ENCODE assay signal across 29 mouse cellular contexts in genomic region chr2:165543670-165544016, GRCm38 (mm10). TPM values are rescaled to one million over a fixed set of nuclear protein-coding genes. Genes with fewer than 3 reads are reported as not detected.
DNase-seq lines count a peak whose midpoint lies in the region; ATAC-seq and TF ChIP-seq lines count a peak whose summit lies in the region.
"Had no signal": no experiment of that assay in that cellular context is flagged by ENCODE, and none has a peak within 500 bp of the region (broad histone marks: within the 10 kb centered on the region; RNA-seq: fewer than 3 reads in every experiment).

No protein-coding gene starts in this region.

- no peak overlapping the region for H3K4me2 ChIP-seq in hindbrain, embryonic 14.5 days (replicated peaks)
- H3K4me2 ChIP-seq in hindbrain, embryonic 12.5 days (replicated peaks), result no peak overlapping the region
- H3K4me2 ChIP-seq in forebrain, embryonic 12.5 days, result 0 out of 2 replicates have a peak overlapping the region, but pooled peaks have one; percentile 15
- peak overlapping the region; percentile 14; the same call in 1 of the 2 replicates for H3K4me2 ChIP-seq in forebrain, postnatal 0 days (ENCODE audit: low read depth)
- H3K4me2 ChIP-seq: embryonic facial prominence, embryonic 15.5 days; heart, embryonic 11.5 days; limb, embryonic 12.5 days; liver, embryonic 15.5 days; lung, embryonic 14.5 days; midbrain, embryonic 12.5 days had no signal

- H3K27me3 ChIP-seq in hindbrain, embryonic 14.5 days (ENCODE audit: control insufficient read depth, insufficient read depth, low read length), result no peaks in the 10 kb centered on the region
- peaks cover 3% of the 10 kb centered on the region; the same call in 1 of the 2 replicates for H3K27me3 ChIP-seq in hindbrain, embryonic 12.5 days
- peaks cover 18% of the 10 kb centered on the region for H3K27me3 ChIP-seq in embryonic facial prominence, embryonic 10.5 days (replicated peaks; ENCODE audit: low read depth, poor library complexity, severe bottlenecking)
- peaks cover 7% of the 10 kb centered on the region; the same call in 1 of the 2 replicates for H3K27me3 ChIP-seq in forebrain, embryonic 12.5 days
- no peaks in the 10 kb centered on the region for H3K27me3 ChIP-seq in forebrain, postnatal 0 days (ENCODE audit: insufficient read depth, low read length)
- H3K27me3 ChIP-seq: embryonic facial prominence, embryonic 15.5 days; liver, embryonic 15.5 days; Patski had no signal

- no peak for TF ChIP-seq CTCF in forebrain, postnatal 0 days (IDR thresholded peaks at IDR 0.05; ENCODE audit: low read depth)

- no peak overlapping the region for H3K9ac ChIP-seq in hindbrain, embryonic 14.5 days
- no peak overlapping the region for H3K9ac ChIP-seq in hindbrain, embryonic 12.5 days
- no peak overlapping the region for H3K9ac ChIP-seq in forebrain, embryonic 12.5 days
- H3K9ac ChIP-seq in forebrain, postnatal 0 days, result no peak overlapping the region
- H3K9ac ChIP-seq: embryonic facial prominence, embryonic 15.5 days; limb, embryonic 12.5 days; liver, embryonic 15.5 days; lung, embryonic 14.5 days; midbrain, embryonic 12.5 days had no signal

- intact Hi-C loops in left cerebral cortex, postnatal 36 days (cut with DNase I), result no loop called here

- no peak overlapping the region for H3K4me3 ChIP-seq in hindbrain, embryonic 14.5 days (replicated peaks; ENCODE audit: low read length)
- H3K4me3 ChIP-seq in hindbrain, embryonic 12.5 days, result no peak overlapping the region
- no peak overlapping the region for H3K4me3 ChIP-seq in embryonic facial prominence, embryonic 10.5 days
- no peak overlapping the region for H3K4me3 ChIP-seq in forebrain, embryonic 12.5 days (replicated peaks)
- no peak overlapping the region for H3K4me3 ChIP-seq in forebrain, postnatal 0 days (ENCODE audit: low read depth, low read length)
- H3K4me3 ChIP-seq: embryonic facial prominence, embryonic 15.5 days; gastrocnemius, adult 2 months; limb, embryonic 12.5 days; liver, embryonic 15.5 days; midbrain, embryonic 12.5 days had no signal

- peaks cover 9% of the 10 kb centered on the region for H3K4me1 ChIP-seq in hindbrain, embryonic 14.5 days (replicated peaks; ENCODE audit: control insufficient read depth, insufficient read depth, low read length)
- peaks cover 24% of the 10 kb centered on the region for H3K4me1 ChIP-seq in hindbrain, embryonic 12.5 days
- H3K4me1 ChIP-seq in embryonic facial prominence, embryonic 10.5 days, result peaks cover 66% of the 10 kb centered on the region
- H3K4me1 ChIP-seq in forebrain, embryonic 12.5 days, result peaks cover 34% of the 10 kb centered on the region
- no peaks in the 10 kb centered on the region for H3K4me1 ChIP-seq in forebrain, postnatal 0 days (ENCODE audit: insufficient read depth)
- H3K4me1 ChIP-seq: liver, embryonic 15.5 days had no signal

- H3K36me3 ChIP-seq in hindbrain, embryonic 14.5 days (replicated peaks; ENCODE audit: control insufficient read depth, insufficient read depth), result no peaks in the 10 kb centered on the region
- H3K36me3 ChIP-seq in hindbrain, embryonic 12.5 days, result no peaks in the 10 kb centered on the region
- H3K36me3 ChIP-seq in embryonic facial prominence, embryonic 10.5 days (replicated peaks), result no peaks in the 10 kb centered on the region
- no peaks in the 10 kb centered on the region for H3K36me3 ChIP-seq in forebrain, embryonic 12.5 days (replicated peaks)
- H3K36me3 ChIP-seq in forebrain, postnatal 0 days (ENCODE audit: insufficient read depth), result no peaks in the 10 kb centered on the region
- H3K36me3 ChIP-seq: embryonic facial prominence, embryonic 15.5 days; limb, embryonic 12.5 days; liver, embryonic 15.5 days; midbrain, embryonic 12.5 days had no signal

- no peak for DNase-seq in hindbrain, embryonic 14.5 days (ENCODE audit: low spot score)
- no peak for DNase-seq in embryonic facial prominence, embryonic 10.5 days (ENCODE audit: low spot score)
- DNase-seq in forebrain, postnatal 0 days, result no peak
- DNase-seq in left cerebral cortex, postnatal 36 days (ENCODE audit: low spot score in 2 of 2), result no peak
- no peak for DNase-seq in thymus, postnatal 25 days
- DNase-seq: adrenal gland, postnatal 10 days; cerebellum, adult 11 months; gastrocnemius, adult 2 months; gastrocnemius, postnatal 36 days; heart, adult 18-20 months; heart, postnatal 4 days; kidney, adult 18-20 months; lung, embryonic 14.5 days; lung, postnatal 14 days; right cerebral cortex, postnatal 4 days; thymus, adult 2 months; thymus, postnatal 4 days had no signal

- peak overlapping the region; percentile 83 for H3K27ac ChIP-seq in hindbrain, embryonic 14.5 days
- no peak overlapping the region for H3K27ac ChIP-seq in hindbrain, embryonic 12.5 days
- 0 out of 2 replicates have a peak overlapping the region, but pooled peaks have one; percentile 4 for H3K27ac ChIP-seq in embryonic facial prominence, embryonic 10.5 days (replicated peaks)
- peak overlapping the region; percentile 75 for H3K27ac ChIP-seq in forebrain, embryonic 12.5 days
- no peak overlapping the region for H3K27ac ChIP-seq in forebrain, postnatal 0 days (ENCODE audit: low read depth, low read length)
- H3K27ac ChIP-seq: embryonic facial prominence, embryonic 15.5 days; gastrocnemius, adult 2 months; limb, embryonic 12.5 days; liver, embryonic 15.5 days; stomach, postnatal 0 days had no signal

- no peaks in the 10 kb centered on the region for H3K9me3 ChIP-seq in hindbrain, embryonic 14.5 days (ENCODE audit: control insufficient read depth, low read length)
- H3K9me3 ChIP-seq in hindbrain, embryonic 12.5 days (replicated peaks), result no peaks in the 10 kb centered on the region
- no peaks in the 10 kb centered on the region for H3K9me3 ChIP-seq in embryonic facial prominence, embryonic 10.5 days
- 0 out of 2 replicates have a peak, but pooled peaks cover 3% of the 10 kb centered on the region for H3K9me3 ChIP-seq in forebrain, embryonic 12.5 days
- H3K9me3 ChIP-seq in forebrain, postnatal 0 days (ENCODE audit: low read length), result no peaks in the 10 kb centered on the region
- H3K9me3 ChIP-seq: embryonic facial prominence, embryonic 15.5 days; limb, embryonic 12.5 days; liver, embryonic 15.5 days; midbrain, embryonic 12.5 days had no signal

- no peak; the same call in 1 of the 2 replicates for ATAC-seq in hindbrain, embryonic 14.5 days (ENCODE audit: low FRiP score)
- ATAC-seq in hindbrain, embryonic 12.5 days (ENCODE audit: low FRiP score), result no peak
- ATAC-seq in forebrain, embryonic 12.5 days (ENCODE audit: low FRiP score), result no peak
- ATAC-seq in forebrain, postnatal 0 days, result peak; percentile 8; the same call in 1 of the 2 replicates
- no peak for ATAC-seq in megakaryocyte-erythroid progenitor cell, adult 5-6 weeks (replicated peaks; ENCODE audit: low FRiP score, low TSS enrichment, poor library complexity, severe bottlenecking)
- ATAC-seq: Patski had no signal

- 72% methylated on average over 10 of the region's 10 CpGs for WGBS in hindbrain, embryonic 14.5 days
- 83% methylated on average over 10 of the region's 10 CpGs for WGBS in hindbrain, embryonic 12.5 days
- 72% methylated on average over 10 of the region's 10 CpGs for WGBS in embryonic facial prominence, embryonic 10.5 days
- WGBS in forebrain, embryonic 12.5 days, result 28% methylated on average over 10 of the region's 10 CpGs
- WGBS in forebrain, postnatal 0 days, result 31% methylated on average over 10 of the region's 10 CpGs

RNA-seq across cellular contexts. Expression of gene Slc2a10, which starts 40.1 kb away (rescaled TPM):
- polyA plus RNA-seq in hindbrain, embryonic 14.5 days (2014; fragmentation: Nextera tagmentation; extraction: Ambion mirVana), result 2.2 and 2.6 TPM in 2 replicates
- polyA plus RNA-seq in hindbrain, embryonic 12.5 days (2016; fragmentation: Nextera tagmentation; extraction: Ambion mirVana), result 6.9 and 7.1 TPM in 2 replicates
- polyA plus RNA-seq in embryonic facial prominence, embryonic 10.5 days (2016; fragmentation: Nextera tagmentation; extraction: Ambion mirVana), result 3.9 and 5.5 TPM in 2 replicates
- polyA plus RNA-seq in forebrain, embryonic 12.5 days (2016; fragmentation: Nextera tagmentation; extraction: Ambion mirVana), result 4.1 and 4.6 TPM in 2 replicates
- total RNA-seq in forebrain, postnatal 0 days (2014; rRNA removed), result 0.62 and 2.1 TPM in 2 replicates
- 0.84 and 2.1 TPM in 2 replicates for polyA plus RNA-seq in forebrain, postnatal 0 days (2015; fragmentation: Nextera tagmentation; extraction: Ambion mirVana)
- under 1 TPM; 0.54 to 0.88 TPM for total RNA-seq in left cerebral cortex, postnatal 36 days (2021)
- total RNA-seq in megakaryocyte-erythroid progenitor cell, adult 5-6 weeks (2014; fragmentation: Nextera tagmentation), result not detected in 2 replicates
- total RNA-seq in megakaryocyte-erythroid progenitor cell, adult 5-6 weeks (2017), result not detected in 2 replicates
- total RNA-seq: MEL; monocyte, adult 5-6 weeks had no signal
- polyA plus RNA-seq: Patski had no signal

RNA-seq across cellular contexts. Expression of gene Trp53rka, which starts 50.5 kb away (rescaled TPM):
- polyA plus RNA-seq in hindbrain, embryonic 14.5 days (2014; fragmentation: Nextera tagmentation; extraction: Ambion mirVana), result 40.0 and 44.4 TPM in 2 replicates
- polyA plus RNA-seq in hindbrain, embryonic 12.5 days (2016; fragmentation: Nextera tagmentation; extraction: Ambion mirVana), result 51.3 and 52.3 TPM in 2 replicates
- polyA plus RNA-seq in embryonic facial prominence, embryonic 10.5 days (2016; fragmentation: Nextera tagmentation; extraction: Ambion mirVana), result 57.1 and 59.5 TPM in 2 replicates
- polyA plus RNA-seq in forebrain, embryonic 12.5 days (2016; fragmentation: Nextera tagmentation; extraction: Ambion mirVana), result 43.3 and 47.5 TPM in 2 replicates
- 44.0 and 54.6 TPM in 2 replicates for total RNA-seq in forebrain, postnatal 0 days (2014; rRNA removed)
- polyA plus RNA-seq in forebrain, postnatal 0 days (2015; fragmentation: Nextera tagmentation; extraction: Ambion mirVana), result 31.8 and 36.8 TPM in 2 replicates
- 10 to 100 TPM; 17.5 to 22.8 TPM for total RNA-seq in left cerebral cortex, postnatal 36 days (2021)
- 11.4 and 18.9 TPM in 2 replicates for total RNA-seq in megakaryocyte-erythroid progenitor cell, adult 5-6 weeks (2014; fragmentation: Nextera tagmentation)
- total RNA-seq in megakaryocyte-erythroid progenitor cell, adult 5-6 weeks (2017), result 6.4 and 11.6 TPM in 2 replicates

RNA-seq across cellular contexts. Expression of gene Eya2, which starts 51.2 kb away (rescaled TPM):
- 7.9 and 10.0 TPM in 2 replicates for polyA plus RNA-seq in hindbrain, embryonic 14.5 days (2014; fragmentation: Nextera tagmentation; extraction: Ambion mirVana)
- 15.2 and 20.2 TPM in 2 replicates for polyA plus RNA-seq in hindbrain, embryonic 12.5 days (2016; fragmentation: Nextera tagmentation; extraction: Ambion mirVana)
- 38.6 and 41.9 TPM in 2 replicates for polyA plus RNA-seq in embryonic facial prominence, embryonic 10.5 days (2016; fragmentation: Nextera tagmentation; extraction: Ambion mirVana)
- 7.8 and 7.9 TPM in 2 replicates for polyA plus RNA-seq in forebrain, embryonic 12.5 days (2016; fragmentation: Nextera tagmentation; extraction: Ambion mirVana)
- 5.7 and 11.3 TPM in 2 replicates for total RNA-seq in forebrain, postnatal 0 days (2014; rRNA removed)
- polyA plus RNA-seq in forebrain, postnatal 0 days (2015; fragmentation: Nextera tagmentation; extraction: Ambion mirVana), result 6.5 and 7.4 TPM in 2 replicates
- 1 to 10 TPM; 1.7 to 3.9 TPM for total RNA-seq in left cerebral cortex, postnatal 36 days (2021)
- total RNA-seq in megakaryocyte-erythroid progenitor cell, adult 5-6 weeks (2014; fragmentation: Nextera tagmentation), result 1.6 and 3.9 TPM in 2 replicates
- 4.8 and 12.9 TPM in 2 replicates for total RNA-seq in megakaryocyte-erythroid progenitor cell, adult 5-6 weeks (2017)
- total RNA-seq: MEL had no signal
- polyA plus RNA-seq: liver, embryonic 15.5 days had no signal

Comparison
In these comparisons a context has a peak if more than half of its experiments do, and no peak if none do; other contexts are left out.
1. H3K27ac ChIP-seq: peak in hindbrain, embryonic 14.5 days (single experiment), embryonic facial prominence, embryonic 10.5 days (single experiment) and forebrain, embryonic 12.5 days (single experiment); none in hindbrain, embryonic 12.5 days (single experiment) and forebrain, postnatal 0 days (single experiment).
2. H3K4me2 ChIP-seq: peak in forebrain, embryonic 12.5 days (single experiment) and forebrain, postnatal 0 days (single experiment); none in hindbrain, embryonic 14.5 days (single experiment) and hindbrain, embryonic 12.5 days (single experiment).